In genomic region chr5:22312995-22313394, GRCm38 (mm10) we compare ENCODE assay signal across 21 mouse cellular contexts. TPM values are rescaled to one million over a fixed set of nuclear protein-coding genes. Genes with fewer than 3 reads are reported as not detected.
A peak's percentile ranks its signal among the peaks of the same experiment; 100 is the strongest.
DNase-seq lines count a peak whose midpoint lies in the region; ATAC-seq and TF ChIP-seq lines count a peak whose summit lies in the region.
"Had no signal": no experiment of that assay in that cellular context is flagged by ENCODE, and none has a peak within 500 bp of the region (broad histone marks: within the 10 kb centered on the region; RNA-seq: fewer than 3 reads in every experiment).

No protein-coding gene starts in this region.

- no peak for ATAC-seq in cerebellum, adult (ENCODE audit: insufficient number of reproducible peaks, low FRiP score, low TSS enrichment)
- ATAC-seq in frontal cortex, adult (ENCODE audit: low TSS enrichment) = peak; percentile 67
- ATAC-seq in monocyte, adult 5-6 weeks (replicated peaks; ENCODE audit: insufficient number of reproducible peaks, low FRiP score, low TSS enrichment, poor library complexity, severe bottlenecking) = no peak
- ATAC-seq: CD4-positive, CD25-positive, alpha-beta regulatory T cell, adult 4 months; inflammation-experienced regulatory T-cells, adult 6 months; intestine, postnatal 0 days had no signal

- TF ChIP-seq CTCF in cerebellum, adult 2 months (IDR thresholded peaks at IDR 0.05; ENCODE audit: borderline replicate concordance, insufficient read depth, low read depth, low read length) = no peak

- peak in 1 of 2 experiments; percentile 32 for DNase-seq in cerebellum, adult 2 months
- no peak for DNase-seq in frontal cortex, postnatal 10 days (ENCODE audit: low spot score in 2 of 2)
- DNase-seq in left cerebral cortex, postnatal 4 days = peak; percentile 34
- no peak for DNase-seq in left cerebral cortex, postnatal 36 days (ENCODE audit: low spot score in 2 of 2)
- DNase-seq: adrenal gland, adult 8-10 months; adrenal gland, postnatal 36 days; B cell, adult 2 months; cerebellum, adult 18-20 months; gastrocnemius, postnatal 14 days had no signal

- H3K27ac ChIP-seq in cerebellum, adult 2 months (ENCODE audit: insufficient read depth, low read length) = 0 out of 2 replicates have a peak overlapping the region, but pooled peaks have one; percentile 1
- H3K27ac ChIP-seq: embryonic facial prominence, embryonic 12.5 days; forebrain, embryonic 12.5 days; hindbrain, embryonic 10.5 days; hindbrain, embryonic 14.5 days had no signal

- WGBS in cerebellum, adult 2 months = 44% methylated on average over 10 of the region's 10 CpGs

- no peak for TF ChIP-seq POLR2A in cerebellum, adult 2 months (IDR thresholded peaks at IDR 0.05; ENCODE audit: borderline replicate concordance, insufficient read depth, low read length)

- no peak overlapping the region for H3K4me3 ChIP-seq in cerebellum, adult 2 months (replicated peaks; ENCODE audit: insufficient read depth, low read depth, low read length)
- H3K4me3 ChIP-seq: embryonic facial prominence, embryonic 12.5 days; forebrain, embryonic 12.5 days; heart, embryonic 12.5 days; hindbrain, embryonic 10.5 days had no signal

- no peaks in the 10 kb centered on the region for H3K27me3 ChIP-seq in cerebellum, adult 2 months (ENCODE audit: control insufficient read depth, insufficient read depth, low read length)
- H3K27me3 ChIP-seq: embryonic facial prominence, embryonic 12.5 days; forebrain, embryonic 12.5 days; heart, embryonic 12.5 days had no signal

- intact Hi-C loops in left cerebral cortex, postnatal 4 days (cut with DNase I) = no loop called here
- intact Hi-C loops in left cerebral cortex, postnatal 36 days (cut with DNase I) = no loop called here

- peaks cover 15% of the 10 kb centered on the region for H3K4me1 ChIP-seq in cerebellum, adult 2 months (ENCODE audit: control insufficient read depth, insufficient read depth, low read length)
- H3K4me1 ChIP-seq: embryonic facial prominence, embryonic 12.5 days; heart, embryonic 12.5 days; hindbrain, embryonic 10.5 days had no signal

RNA-seq across cellular contexts. Expression of gene Reln, which starts 31.5 kb away (rescaled TPM):
- 184 and 204 TPM in 2 replicates for polyA plus RNA-seq in cerebellum, adult 2 months (2012; rRNA removed)
- total RNA-seq in left cerebral cortex, postnatal 4 days (2021) = 100 to 1,000 TPM; 170 to 177 TPM
- total RNA-seq in left cerebral cortex, postnatal 36 days (2021) = 10 to 100 TPM; 73.0 to 81.2 TPM
- 0.57 to 7.5 TPM (median 0.85 TPM) in 3 replicates for total RNA-seq in monocyte, adult 5-6 weeks (2017)
- total RNA-seq: granulocyte monocyte progenitor cell, adult 5-6 weeks had no signal
